19 mouse cellular contexts compared by ENCODE assay signal in the genomic region with DNA sequence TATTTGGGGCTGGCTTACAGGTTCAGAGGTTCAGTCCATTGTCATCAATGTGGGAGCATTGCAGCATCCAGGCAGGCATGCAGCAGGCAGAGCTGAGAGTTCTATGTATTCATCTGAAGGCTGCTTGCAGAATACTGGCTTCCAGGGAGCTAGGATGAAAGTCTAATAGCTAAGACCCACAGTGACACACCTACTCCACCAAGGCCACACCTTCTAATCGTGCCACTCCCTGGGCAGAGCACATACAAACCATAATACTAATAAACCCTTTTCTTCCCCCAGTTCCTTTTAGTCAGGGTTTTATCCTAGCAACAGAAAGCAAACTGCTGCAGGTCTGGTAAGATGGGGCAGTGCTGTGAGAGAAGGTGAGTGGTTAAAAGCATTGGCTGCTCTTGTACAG. TPM values are rescaled to one million over a fixed set of nuclear protein-coding genes. Genes with fewer than 3 reads are reported as not detected.
DNase-seq lines count a peak whose midpoint lies in the region; ATAC-seq and TF ChIP-seq lines count a peak whose summit lies in the region.
"Had no signal": no experiment of that assay in that cellular context is flagged by ENCODE, and none has a peak within 500 bp of the region (broad histone marks: within the 10 kb centered on the region; RNA-seq: fewer than 3 reads in every experiment).

No protein-coding gene starts in this region.

- no peak for TF ChIP-seq CTCF in small intestine, adult 2 months (IDR thresholded peaks at IDR 0.05; ENCODE audit: extremely low read depth, insufficient read length, insufficient replicate concordance, low read depth, low read length)
- no peak for TF ChIP-seq CTCF in lung, adult 2 months (IDR thresholded peaks at IDR 0.05; ENCODE audit: insufficient read depth, low read length)

- H3K4me1 ChIP-seq in liver, embryonic 13.5 days (replicated peaks) = peaks cover 34% of the 10 kb centered on the region
- peaks cover 21% of the 10 kb centered on the region for H3K4me1 ChIP-seq in liver, embryonic 12.5 days
- 0 out of 2 replicates have a peak, but pooled peaks cover 5% of the 10 kb centered on the region for H3K4me1 ChIP-seq in intestine, embryonic 15.5 days (replicated peaks)
- H3K4me1 ChIP-seq in small intestine, adult 2 months (ENCODE audit: control insufficient read depth, insufficient read depth, insufficient read length, low read length) = peaks cover 5% of the 10 kb centered on the region; the same call in 1 of the 2 replicates
- no peaks in the 10 kb centered on the region for H3K4me1 ChIP-seq in lung, adult 2 months (ENCODE audit: control insufficient read depth, insufficient read depth, low read length)

- no peak overlapping the region for H3K4me3 ChIP-seq in liver, embryonic 13.5 days (replicated peaks)
- no peak overlapping the region for H3K4me3 ChIP-seq in liver, embryonic 12.5 days
- H3K4me3 ChIP-seq in intestine, embryonic 15.5 days (replicated peaks) = no peak overlapping the region
- no peak overlapping the region for H3K4me3 ChIP-seq in small intestine, adult 2 months (ENCODE audit: low read depth, low read length)
- H3K4me3 ChIP-seq in lung, adult 2 months (replicated peaks; ENCODE audit: extremely low read depth, low read depth, low read length) = no peak overlapping the region
- H3K4me3 ChIP-seq: embryonic facial prominence, embryonic 13.5 days; forebrain, embryonic 10.5 days; forebrain, embryonic 15.5 days; heart, embryonic 10.5 days; hindbrain, embryonic 12.5 days had no signal

- H3K36me3 ChIP-seq in liver, embryonic 13.5 days = peaks cover 56% of the 10 kb centered on the region
- H3K36me3 ChIP-seq in liver, embryonic 12.5 days = peaks cover 77% of the 10 kb centered on the region
- H3K36me3 ChIP-seq in intestine, embryonic 15.5 days = peaks cover 5% of the 10 kb centered on the region; the same call in 1 of the 2 replicates
- peaks cover 22% of the 10 kb centered on the region for H3K36me3 ChIP-seq in small intestine, adult 2 months (ENCODE audit: control insufficient read depth, insufficient read depth, low read length)

- WGBS in liver, embryonic 13.5 days (ENCODE audit: insufficient replicate concordance) = 43% methylated on average over 1 of the region's 1 CpGs
- WGBS in liver, embryonic 12.5 days (ENCODE audit: insufficient replicate concordance) = 64% methylated on average over 1 of the region's 1 CpGs
- 69% methylated on average over 1 of the region's 1 CpGs for WGBS in intestine, embryonic 15.5 days
- WGBS in small intestine, adult 2 months = 32% methylated on average over 1 of the region's 1 CpGs
- 81% methylated on average over 1 of the region's 1 CpGs for whole genome bisulfite sequencing in lung, adult 2 months

- H3K9ac ChIP-seq in liver, embryonic 13.5 days = no peak overlapping the region
- no peak overlapping the region for H3K9ac ChIP-seq in liver, embryonic 12.5 days
- no peak overlapping the region for H3K9ac ChIP-seq in intestine, embryonic 15.5 days
- H3K9ac ChIP-seq: embryonic facial prominence, embryonic 13.5 days; forebrain, embryonic 15.5 days; hindbrain, embryonic 12.5 days had no signal

- peak; percentile 47; the same call in 1 of the 2 replicates for ATAC-seq in liver, embryonic 13.5 days (ENCODE audit: low read depth)
- no peak for ATAC-seq in liver, embryonic 12.5 days
- peak; percentile 90 for ATAC-seq in intestine, embryonic 15.5 days
- ATAC-seq: forebrain, embryonic 15.5 days had no signal

- no peak overlapping the region for H3K4me2 ChIP-seq in liver, embryonic 13.5 days
- no peak overlapping the region for H3K4me2 ChIP-seq in liver, embryonic 12.5 days
- H3K4me2 ChIP-seq in intestine, embryonic 15.5 days (replicated peaks) = no peak overlapping the region
- H3K4me2 ChIP-seq: embryonic facial prominence, embryonic 13.5 days; forebrain, embryonic 15.5 days; hindbrain, embryonic 12.5 days had no signal

- 0 out of 2 replicates have a peak overlapping the region, but pooled peaks have one; percentile 1 for H3K27ac ChIP-seq in liver, embryonic 13.5 days
- no peak overlapping the region for H3K27ac ChIP-seq in liver, embryonic 12.5 days
- H3K27ac ChIP-seq in intestine, embryonic 15.5 days = no peak overlapping the region
- peak overlapping the region; percentile 54 for H3K27ac ChIP-seq in small intestine, adult 2 months (ENCODE audit: insufficient read depth, low read depth, low read length)
- H3K27ac ChIP-seq: embryonic facial prominence, embryonic 13.5 days; forebrain, embryonic 10.5 days; forebrain, embryonic 15.5 days; heart, embryonic 10.5 days; hindbrain, embryonic 12.5 days had no signal

- no peaks in the 10 kb centered on the region for H3K9me3 ChIP-seq in liver, embryonic 13.5 days (replicated peaks)
- H3K9me3 ChIP-seq in liver, embryonic 12.5 days (replicated peaks) = no peaks in the 10 kb centered on the region
- no peaks in the 10 kb centered on the region for H3K9me3 ChIP-seq in intestine, embryonic 15.5 days
- H3K9me3 ChIP-seq: embryonic facial prominence, embryonic 13.5 days; forebrain, embryonic 10.5 days; forebrain, embryonic 15.5 days; heart, embryonic 10.5 days; hindbrain, embryonic 12.5 days had no signal

- H3K27me3 ChIP-seq in liver, embryonic 13.5 days = no peaks in the 10 kb centered on the region
- no peaks in the 10 kb centered on the region for H3K27me3 ChIP-seq in liver, embryonic 12.5 days (replicated peaks)
- no peaks in the 10 kb centered on the region for H3K27me3 ChIP-seq in intestine, embryonic 15.5 days (replicated peaks)
- no peaks in the 10 kb centered on the region for H3K27me3 ChIP-seq in small intestine, adult 2 months (ENCODE audit: control insufficient read depth, insufficient read depth, low read length)
- H3K27me3 ChIP-seq: embryonic facial prominence, embryonic 13.5 days; forebrain, embryonic 15.5 days; hindbrain, embryonic 12.5 days had no signal

- DNase-seq in liver, embryonic 13.5 days = no peak
- no peak for DNase-seq in lung, adult 2 months
- DNase-seq in adrenal gland, adult 2 months = no peak
- DNase-seq in gastrocnemius, postnatal 14 days = no peak
- DNase-seq: adrenal gland, postnatal 14 days; cerebellum, adult 18-20 months; cerebellum, adult 9-11 months; cerebellum, postnatal 36 days; heart, adult 18-20 months; heart, postnatal 10 days; heart, postnatal 4 days had no signal

- intact Hi-C loops in gastrocnemius, postnatal 14 days (cut with DNase I; ENCODE audit: low total_unique reads) = no loop called here

- no peak for TF ChIP-seq POLR2A in small intestine, adult 2 months (IDR thresholded peaks at IDR 0.05; ENCODE audit: low read depth, low read length)
- no peak for TF ChIP-seq POLR2A in lung, adult 2 months (IDR thresholded peaks at IDR 0.05; ENCODE audit: borderline replicate concordance, extremely low read depth, low read depth, low read length)

RNA-seq across cellular contexts. Expression of gene Naa35, which starts 7.6 kb away (rescaled TPM):
- polyA plus RNA-seq in liver, embryonic 13.5 days (2015; fragmentation: Nextera tagmentation; extraction: Ambion mirVana) = 35.8 and 43.8 TPM in 2 replicates
- polyA plus RNA-seq in liver, embryonic 12.5 days (2016; fragmentation: Nextera tagmentation; extraction: Ambion mirVana) = 35.5 and 37.2 TPM in 2 replicates
- 67.4 and 70.6 TPM in 2 replicates for polyA plus RNA-seq in intestine, embryonic 15.5 days (2015; fragmentation: Nextera tagmentation; extraction: Ambion mirVana)
- polyA plus RNA-seq in small intestine, adult 2 months (2012; rRNA removed) = 20.2 and 31.3 TPM in 2 replicates
- 19.8 and 32.7 TPM in 2 replicates for polyA plus RNA-seq in lung, adult 2 months (2012; rRNA removed)
- 10 to 100 TPM; 52.4 to 63.3 TPM for total RNA-seq in adrenal gland, adult 2 months (2021)
- polyA plus RNA-seq in adrenal gland, adult 2 months (2012; rRNA removed) = 12.4 and 17.6 TPM in 2 replicates
- total RNA-seq in gastrocnemius, postnatal 14 days (2021) = 10 to 100 TPM; 25.2 to 26.4 TPM

RNA-seq across cellular contexts. Expression of gene Agtpbp1, which starts 7.6 kb away (rescaled TPM):
- 9.2 and 11.0 TPM in 2 replicates for polyA plus RNA-seq in liver, embryonic 13.5 days (2015; fragmentation: Nextera tagmentation; extraction: Ambion mirVana)
- 12.1 and 13.2 TPM in 2 replicates for polyA plus RNA-seq in liver, embryonic 12.5 days (2016; fragmentation: Nextera tagmentation; extraction: Ambion mirVana)
- polyA plus RNA-seq in intestine, embryonic 15.5 days (2015; fragmentation: Nextera tagmentation; extraction: Ambion mirVana) = 15.7 and 15.8 TPM in 2 replicates
- polyA plus RNA-seq in small intestine, adult 2 months (2012; rRNA removed) = 1.7 and 2.9 TPM in 2 replicates
- 5.6 and 9.9 TPM in 2 replicates for polyA plus RNA-seq in lung, adult 2 months (2012; rRNA removed)
- total RNA-seq in adrenal gland, adult 2 months (2021) = 10 to 100 TPM; 38.9 to 45.7 TPM
- polyA plus RNA-seq in adrenal gland, adult 2 months (2012; rRNA removed) = 2.9 and 4.3 TPM in 2 replicates
- total RNA-seq in gastrocnemius, postnatal 14 days (2021) = 10 to 100 TPM; 37.4 to 38.7 TPM

Comparison
In these comparisons a context has a peak if more than half of its experiments do, and no peak if none do; other contexts are left out.
1. H3K27ac ChIP-seq: peak in liver, embryonic 13.5 days (single experiment) and small intestine, adult 2 months (single experiment); none in liver, embryonic 12.5 days (single experiment) and intestine, embryonic 15.5 days (single experiment).